Mouse (Mus musculus) erythroblast, embryonic 14.5 days (primary cell): ENCODE results near the gene Ccdc13. TPM values are rescaled to one million over a fixed set of nuclear protein-coding genes. Genes with fewer than 3 reads are reported as not detected.

Source experiments
- H3K27me3 ChIP-seq: 2 replicates; pipeline ENCODE4 v1.6.1; 2012; ENCODE audit warnings: inconsistent platforms; ENCODE audit not compliant: control insufficient read depth
- H3K36me3 ChIP-seq: 2 replicates; pipeline ENCODE4 v1.6.1; 2012; ENCODE audit warnings: mild to moderate bottlenecking, inconsistent platforms; ENCODE audit not compliant: control insufficient read depth
- H3K4me1 ChIP-seq: 2 replicates; pipeline ENCODE4 v1.6.1; 2012; ENCODE audit warnings: inconsistent platforms; ENCODE audit not compliant: control insufficient read depth
- H3K4me3 ChIP-seq: replicated peaks from 2 replicates; pipeline ENCODE3; 2012; ENCODE audit warnings: moderate library complexity, mild to moderate bottlenecking, inconsistent platforms
- H3K9me3 ChIP-seq: 2 replicates; pipeline ENCODE4 v1.6.1; 2012; ENCODE audit warnings: low read length, inconsistent platforms, mixed read lengths; ENCODE audit not compliant: control insufficient read depth
- GATA1 ChIP-seq: IDR thresholded peaks from 2 replicates; pipeline ENCODE4 v1.6.1; 2012; ENCODE audit warnings: low read length, inconsistent platforms, mixed read lengths
- TAL1 ChIP-seq: IDR thresholded peaks from 3 replicates; pipeline ENCODE4 v1.6.1; 2012; ENCODE audit warnings: low read length, inconsistent platforms, mixed read lengths
- polyA plus RNA-seq: library from polyadenylated mRNA; stranded (reverse); fragments of >175 nt; gene quantifications from 2 replicates; pipeline ENCODE4 v1.2.3, GENCODE M21; 2012

Ccdc13 gene
- polyA plus RNA-seq, 1 experiment = not detected

DNA sequence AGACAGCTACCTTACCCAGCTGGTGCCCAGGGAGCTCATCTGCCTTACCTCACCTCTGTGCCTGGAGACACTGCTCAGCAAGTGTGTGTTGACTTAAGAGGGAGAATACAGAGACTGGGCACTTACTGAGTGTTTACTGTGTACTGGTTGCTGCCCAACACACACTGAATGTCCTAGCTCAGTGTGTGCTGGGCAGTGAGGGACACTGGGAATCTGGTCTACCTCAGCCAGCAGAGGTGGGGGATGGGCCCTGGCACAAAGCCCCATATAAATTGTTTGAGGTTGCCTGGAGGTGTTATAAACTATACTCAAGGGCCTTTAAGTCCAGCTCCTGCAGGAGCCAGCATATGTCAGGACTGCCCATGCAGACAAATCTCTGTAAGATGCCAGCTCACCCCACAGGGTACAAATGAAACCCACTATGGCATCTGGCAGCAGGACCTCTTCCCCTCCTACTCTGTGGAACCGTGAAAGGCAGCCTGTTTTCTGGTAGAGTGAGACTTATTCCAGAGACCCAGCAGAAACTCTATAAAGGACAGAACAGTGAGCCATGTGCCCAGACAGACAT lies 44.2 kb downstream of the Ccdc13 start:
- Histone ChIP-seq H3K36me3 (no peaks in the 10 kb centered on the region), H3K4me1 (peaks cover 3% of the 10 kb centered on the region), H3K9me3 (no peaks in the 10 kb centered on the region), H3K4me3 (no peak overlapping the region), H3K27me3 (no peaks in the 10 kb centered on the region)
- no peak for TF ChIP-seq TAL1
- no peak for TF ChIP-seq GATA1

DNA sequence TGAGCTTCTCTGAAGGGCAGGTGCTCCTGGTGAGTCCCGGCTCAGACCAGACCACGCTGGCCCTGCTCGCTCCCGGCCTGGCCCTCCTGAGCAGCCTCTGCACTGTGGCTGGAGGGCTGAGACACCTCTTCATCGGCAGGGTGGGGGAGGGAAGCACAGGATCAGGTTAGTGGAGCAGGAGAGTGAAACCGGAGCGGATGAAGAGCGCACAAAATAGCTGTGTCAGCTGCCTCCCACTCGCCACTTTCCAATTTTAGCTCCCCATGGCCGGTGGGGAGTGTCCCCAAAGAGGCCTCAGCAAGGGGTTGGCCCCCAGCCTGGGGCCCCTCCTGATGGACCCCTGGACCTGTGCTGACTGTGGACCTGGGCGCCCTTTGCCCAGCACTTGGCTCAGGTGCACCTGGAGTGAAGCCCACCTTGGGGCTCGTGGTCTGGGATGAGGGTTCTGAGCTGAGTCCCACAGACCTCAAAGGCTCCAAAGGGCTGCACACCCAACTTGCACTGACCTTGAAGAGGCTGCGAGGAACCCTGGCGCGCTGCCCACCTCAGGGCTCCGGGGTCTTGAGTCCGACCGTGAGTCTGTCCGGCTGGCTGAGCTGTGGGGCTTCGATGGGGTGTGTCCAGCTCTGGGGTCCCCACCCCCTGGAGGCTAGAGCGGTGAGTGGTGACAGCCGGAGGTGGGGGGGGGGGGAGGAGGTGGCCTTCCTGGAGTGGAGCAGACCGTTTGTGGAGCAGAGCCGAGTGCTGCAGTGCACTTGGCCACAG lies 47.3 kb downstream of the Ccdc13 start, which contains the start of gene Hhatl:
Hhatl (minus strand) TSS at position 751 of the 765 bp plus-strand sequence.
- no peaks in the 10 kb centered on the region for H3K9me3 ChIP-seq
- TF ChIP-seq TAL1 (no peak), GATA1 (no peak)
- no peak within 1 kb of the TSS for H3K4me3 ChIP-seq
- H3K27me3 ChIP-seq = no peaks in the 10 kb centered on the region
- no peaks in the 10 kb centered on the region for H3K36me3 ChIP-seq
- no peaks in the 10 kb centered on the region for H3K4me1 ChIP-seq

DNA sequence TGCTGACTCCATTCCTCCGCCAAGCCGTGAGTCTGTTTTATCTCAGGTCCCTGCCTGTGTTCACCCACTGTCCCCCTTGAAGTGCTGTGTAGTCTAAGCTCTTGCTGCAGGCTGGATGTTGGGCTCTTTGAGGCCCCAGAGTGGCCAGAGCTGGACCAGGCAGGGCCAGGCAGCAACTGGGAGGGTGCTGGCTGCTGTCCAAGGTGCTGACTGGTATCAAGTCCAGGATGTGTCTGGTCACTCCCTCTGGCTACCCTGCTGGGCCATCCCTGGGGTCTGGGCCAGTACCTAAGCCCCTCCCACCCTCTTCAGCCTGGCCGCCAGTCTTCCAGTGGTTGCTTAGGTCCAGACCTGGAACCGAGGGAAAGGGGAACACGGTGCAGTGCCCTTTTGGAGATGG lies 48.1 kb downstream of the Ccdc13 start:
- no peaks in the 10 kb centered on the region for H3K4me1 ChIP-seq
- H3K36me3 ChIP-seq = no peaks in the 10 kb centered on the region
- no peak for TF ChIP-seq TAL1
- TF ChIP-seq GATA1 = no peak
- H3K27me3 ChIP-seq = no peaks in the 10 kb centered on the region
- no peak overlapping the region for H3K4me3 ChIP-seq
- no peaks in the 10 kb centered on the region for H3K9me3 ChIP-seq

DNA sequence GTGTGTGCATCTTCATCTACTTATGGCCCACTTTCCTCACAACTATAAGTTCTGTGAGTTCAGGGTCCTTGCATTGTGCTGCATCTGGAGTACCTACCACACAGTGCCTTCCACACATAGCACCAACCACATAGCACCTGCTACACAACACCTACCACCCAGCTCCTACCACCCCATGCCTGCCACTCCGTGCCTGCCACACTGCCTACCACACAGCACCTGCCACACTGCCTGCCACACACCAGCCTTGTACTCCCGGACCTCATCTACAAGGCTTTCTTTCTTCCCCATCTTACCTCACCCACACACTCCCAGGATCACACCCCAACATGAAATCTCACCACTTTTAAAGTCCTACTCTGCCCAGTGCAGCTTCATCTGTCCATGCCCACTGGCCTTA lies 52.9 kb downstream of the Ccdc13 start:
- no peaks in the 10 kb centered on the region for H3K27me3 ChIP-seq
- no peaks in the 10 kb centered on the region for H3K9me3 ChIP-seq
- no peak for TF ChIP-seq GATA1
- TF ChIP-seq TAL1 = no peak
- no peak overlapping the region for H3K4me3 ChIP-seq
- no peaks in the 10 kb centered on the region for H3K36me3 ChIP-seq
- no peaks in the 10 kb centered on the region for H3K4me1 ChIP-seq

DNA sequence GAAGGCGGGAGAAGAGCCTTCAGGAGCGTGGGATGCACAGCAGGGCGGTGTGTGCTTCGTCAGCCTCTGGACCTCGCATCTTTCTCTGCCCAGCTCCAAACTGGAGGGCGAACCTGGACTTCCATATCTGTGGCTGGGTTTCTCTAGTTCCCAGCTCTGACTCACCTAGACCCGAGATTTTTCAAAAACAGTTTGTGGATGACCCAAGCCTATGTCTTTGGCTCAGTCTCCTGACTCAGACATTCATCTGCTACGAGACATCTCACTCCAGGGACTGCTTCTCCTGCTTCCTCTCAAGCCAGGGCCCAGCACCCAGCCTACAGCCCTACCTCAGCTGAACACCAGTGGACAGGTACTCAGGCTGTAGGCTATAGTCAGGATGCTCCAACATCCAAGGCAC lies 54.0 kb downstream of the Ccdc13 start:
- Histone ChIP-seq H3K27me3 (no peaks in the 10 kb centered on the region), H3K36me3 (no peaks in the 10 kb centered on the region), H3K4me1 (no peaks in the 10 kb centered on the region), H3K4me3 (no peak overlapping the region), H3K9me3 (no peaks in the 10 kb centered on the region)
- TF ChIP-seq GATA1 (no peak), TAL1 (no peak)

DNA sequence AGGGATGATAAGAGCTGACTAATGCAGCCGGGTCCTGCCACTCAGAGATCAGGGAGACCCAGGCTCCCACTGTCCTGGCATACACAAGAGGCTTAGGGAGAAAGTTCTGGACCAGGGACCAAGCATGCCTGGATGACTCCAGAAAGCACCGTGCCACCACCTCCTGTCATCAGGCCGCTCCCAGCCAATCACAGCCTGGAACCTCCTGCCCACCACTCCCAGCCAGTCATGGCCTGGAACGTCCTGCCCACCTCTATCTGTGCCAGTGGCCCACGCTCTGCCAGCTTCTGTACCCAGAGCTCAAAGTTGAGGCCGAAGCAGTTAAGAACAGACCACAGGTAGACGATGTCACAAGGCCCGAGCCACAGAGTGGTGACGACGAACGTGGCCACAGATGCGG lies 54.5 kb downstream of the Ccdc13 start:
- no peaks in the 10 kb centered on the region for H3K36me3 ChIP-seq
- TF ChIP-seq TAL1 (no peak), GATA1 (no peak)
- H3K9me3 ChIP-seq = no peaks in the 10 kb centered on the region
- no peaks in the 10 kb centered on the region for H3K27me3 ChIP-seq
- H3K4me3 ChIP-seq = no peak overlapping the region
- no peaks in the 10 kb centered on the region for H3K4me1 ChIP-seq

DNA sequence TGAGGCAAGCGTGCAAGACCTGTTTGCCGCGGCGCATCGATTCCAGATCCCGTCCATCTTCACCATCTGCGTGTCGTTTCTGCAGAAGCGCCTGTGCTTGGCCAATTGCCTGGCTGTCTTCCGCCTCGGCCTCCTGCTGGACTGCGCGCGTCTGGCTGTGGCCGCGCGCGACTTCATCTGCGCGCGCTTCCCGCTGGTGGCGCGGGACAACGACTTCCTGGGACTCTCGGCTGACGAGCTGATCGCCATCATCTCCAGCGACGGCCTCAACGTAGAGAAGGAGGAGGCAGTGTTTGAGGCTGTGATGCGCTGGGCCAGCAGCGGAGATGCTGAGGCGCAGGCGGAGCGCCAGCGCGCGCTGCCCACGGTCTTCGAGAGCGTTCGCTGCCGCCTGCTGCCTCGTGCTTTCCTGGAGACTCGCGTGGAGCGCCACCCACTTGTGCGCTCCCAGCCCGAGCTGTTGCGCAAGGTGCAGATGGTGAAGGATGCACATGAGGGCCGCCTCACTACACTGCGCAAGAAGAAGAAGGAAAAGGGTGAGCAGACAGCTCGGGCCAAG lies 61.1 kb downstream of the Ccdc13 start:
- H3K36me3 ChIP-seq = no peaks in the 10 kb centered on the region
- H3K9me3 ChIP-seq = no peaks in the 10 kb centered on the region
- no peaks in the 10 kb centered on the region for H3K4me1 ChIP-seq
- H3K27me3 ChIP-seq = peaks cover 25% of the 10 kb centered on the region
- no peak overlapping the region for H3K4me3 ChIP-seq
- no peak for TF ChIP-seq TAL1

DNA sequence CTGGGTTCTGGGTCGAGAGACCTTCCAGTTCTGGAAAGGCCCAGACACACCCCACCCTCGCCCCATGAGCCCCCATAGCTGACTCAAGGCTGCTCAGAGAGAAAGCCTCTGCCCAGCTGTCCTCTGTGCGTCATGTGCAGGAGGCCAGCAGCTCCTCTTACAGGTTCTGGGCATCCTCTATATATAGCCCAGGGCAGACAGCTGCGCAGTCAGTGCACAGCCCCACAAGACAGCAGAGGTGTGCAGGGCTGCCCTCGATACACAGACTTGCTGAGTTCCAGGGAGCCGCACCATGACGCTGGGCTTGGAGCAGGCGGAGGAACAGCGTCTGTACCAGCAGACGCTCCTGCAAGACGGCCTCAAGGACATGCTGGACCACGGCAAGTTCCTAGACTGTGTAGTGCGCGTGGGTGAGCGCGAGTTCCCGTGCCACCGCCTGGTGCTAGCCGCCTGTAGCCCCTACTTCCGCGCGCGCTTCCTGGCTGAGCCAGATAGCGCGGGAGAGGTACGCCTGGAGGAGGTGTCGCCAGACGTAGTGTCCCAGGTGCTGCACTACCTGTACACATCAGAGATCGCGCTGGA lies 61.7 kb downstream of the Ccdc13 start, which contains the start of gene Klhl40:
Klhl40 (plus strand) TSS at position 124 of the 582 bp plus-strand sequence.
- Histone ChIP-seq H3K4me3 (no peak within 1 kb of the TSS), H3K4me1 (no peaks in the 10 kb centered on the region), H3K27me3 (peaks cover 25% of the 10 kb centered on the region), H3K36me3 (no peaks in the 10 kb centered on the region), H3K9me3 (no peaks in the 10 kb centered on the region)
- no peak for TF ChIP-seq GATA1
- TF ChIP-seq TAL1 = no peak

DNA sequence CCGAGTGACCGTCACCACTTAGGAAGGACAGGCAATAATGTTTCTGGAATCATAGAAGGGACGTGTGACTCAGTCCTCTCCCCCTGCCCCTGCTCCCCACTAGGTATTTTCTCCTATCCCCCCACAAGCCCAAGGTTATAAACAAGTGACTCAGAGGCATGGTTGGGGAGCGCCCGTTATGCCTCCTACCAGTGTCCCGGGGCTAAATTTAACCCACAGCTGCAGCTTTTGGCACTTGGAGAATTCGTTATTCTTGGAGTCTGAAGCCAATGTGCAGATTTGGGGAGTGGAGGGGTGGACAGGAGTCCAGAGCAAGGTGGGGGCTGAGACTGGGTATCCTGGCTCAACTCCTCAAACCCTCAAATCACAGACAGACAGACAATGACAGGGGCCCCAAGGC lies 62.8 kb downstream of the Ccdc13 start:
- H3K4me3 ChIP-seq = no peak overlapping the region
- TF ChIP-seq GATA1 (no peak), TAL1 (no peak)
- H3K36me3 ChIP-seq = no peaks in the 10 kb centered on the region
- peaks cover 25% of the 10 kb centered on the region for H3K27me3 ChIP-seq
- no peaks in the 10 kb centered on the region for H3K4me1 ChIP-seq
- H3K9me3 ChIP-seq = no peaks in the 10 kb centered on the region
